In genomic region chr13:75981901-75982300, GRCm38 (mm10) we compare ENCODE assay signal across 9 mouse cellular contexts. TPM values are rescaled to one million over a fixed set of nuclear protein-coding genes. Genes with fewer than 3 reads are reported as not detected.
DNase-seq lines count a peak whose midpoint lies in the region; ATAC-seq and TF ChIP-seq lines count a peak whose summit lies in the region.
"Had no signal": no experiment of that assay in that cellular context is flagged by ENCODE, and none has a peak within 500 bp of the region (broad histone marks: within the 10 kb centered on the region; RNA-seq: fewer than 3 reads in every experiment).

No protein-coding gene starts in this region.

- ATAC-seq in liver, embryonic 12.5 days = no peak
- peak; percentile 92 for ATAC-seq in megakaryocyte progenitor cell, adult 5-6 weeks (replicated peaks; ENCODE audit: poor library complexity)
- ATAC-seq in hindbrain, embryonic 16.5 days = no peak

- peak; percentile 11 for DNase-seq in embryo, embryonic 10.5 days (ENCODE audit: low spot score)
- no peak for DNase-seq in embryo, embryonic 11 days
- DNase-seq in liver, adult 2 months (ENCODE audit: extremely low read depth, low read depth, low spot score) = peak; percentile 39
- DNase-seq in ZHBTc4 (ENCODE audit: low read depth, low spot score) = peak; percentile 24
- no peak for DNase-seq in layer of hippocampus, adult 9-11 months

- TF ChIP-seq CTCF in liver, adult 2 months (IDR thresholded peaks at IDR 0.05; ENCODE audit: low read depth, low read length) = peak; percentile 52

- H3K9me3 ChIP-seq in liver, embryonic 12.5 days (replicated peaks) = no peaks in the 10 kb centered on the region
- no peaks in the 10 kb centered on the region for H3K9me3 ChIP-seq in hindbrain, embryonic 16.5 days (ENCODE audit: control insufficient read depth, low read length)

- H3K4me3 ChIP-seq in liver, adult 2 months (ENCODE audit: insufficient read depth, low read depth, low read length) = no peak overlapping the region
- H3K4me3 ChIP-seq in liver, embryonic 12.5 days = no peak overlapping the region
- no peak overlapping the region for H3K4me3 ChIP-seq in hindbrain, embryonic 16.5 days (ENCODE audit: low read length)

- no peaks in the 10 kb centered on the region for H3K79me2 ChIP-seq in liver, adult 2 months (ENCODE audit: control insufficient read depth, insufficient read depth, low read length)

- no peak overlapping the region for H3K4me2 ChIP-seq in liver, embryonic 12.5 days
- no peak overlapping the region for H3K4me2 ChIP-seq in hindbrain, embryonic 16.5 days (ENCODE audit: low read length)

- peaks cover 2% of the 10 kb centered on the region for H3K4me1 ChIP-seq in liver, adult 2 months (ENCODE audit: control insufficient read depth, insufficient read depth, low read length)
- H3K4me1 ChIP-seq in liver, embryonic 12.5 days = no peaks in the 10 kb centered on the region
- no peaks in the 10 kb centered on the region for H3K4me1 ChIP-seq in hindbrain, embryonic 16.5 days (ENCODE audit: control insufficient read depth, insufficient read depth, low read depth, low read length)

- H3K9ac ChIP-seq in liver, adult 2 months (ENCODE audit: low read depth, low read length) = no peak overlapping the region
- no peak overlapping the region for H3K9ac ChIP-seq in liver, embryonic 12.5 days
- H3K9ac ChIP-seq in hindbrain, embryonic 16.5 days (ENCODE audit: low read depth, low read length) = no peak overlapping the region

- H3K36me3 ChIP-seq in liver, adult 2 months (ENCODE audit: control insufficient read depth, insufficient read depth, low read length) = no peaks in the 10 kb centered on the region
- no peaks in the 10 kb centered on the region for H3K36me3 ChIP-seq in liver, embryonic 12.5 days
- no peaks in the 10 kb centered on the region for H3K36me3 ChIP-seq in hindbrain, embryonic 16.5 days (ENCODE audit: control insufficient read depth, insufficient read depth, low read length)

- H3K27ac ChIP-seq in liver, adult 2 months (replicated peaks; ENCODE audit: insufficient read depth, low read depth, low read length) = no peak overlapping the region
- no peak overlapping the region for H3K27ac ChIP-seq in liver, embryonic 12.5 days
- H3K27ac ChIP-seq in hindbrain, embryonic 16.5 days (ENCODE audit: low read depth, low read length) = no peak overlapping the region

- no peak for TF ChIP-seq POLR2A in liver, adult 2 months (IDR thresholded peaks at IDR 0.05; ENCODE audit: extremely low read depth, insufficient read depth, low read length)

- no peaks in the 10 kb centered on the region for H3K27me3 ChIP-seq in liver, adult 2 months (ENCODE audit: control insufficient read depth, insufficient read depth, low read length)
- no peaks in the 10 kb centered on the region for H3K27me3 ChIP-seq in liver, embryonic 12.5 days (replicated peaks)
- no peaks in the 10 kb centered on the region for H3K27me3 ChIP-seq in hindbrain, embryonic 16.5 days (replicated peaks; ENCODE audit: control insufficient read depth, insufficient read depth, low read length)

RNA-seq across cellular contexts. Expression of gene Spata9, which starts 15.0 kb away (rescaled TPM):
- total RNA-seq in liver, adult 2 months (2014; rRNA removed) = not detected in 2 replicates
- polyA plus RNA-seq in liver, adult 2 months (2012; rRNA removed) = not detected in 2 replicates
- 0.77 and 1.3 TPM in 2 replicates for polyA plus RNA-seq in liver, embryonic 12.5 days (2016; fragmentation: Nextera tagmentation; extraction: Ambion mirVana)
- not detected in 2 replicates for total RNA-seq in megakaryocyte progenitor cell, adult 5-6 weeks (2015)
- not detected in 2 replicates for total RNA-seq in megakaryocyte progenitor cell, adult 5-6 weeks (2017)
- polyA plus RNA-seq in hindbrain, embryonic 16.5 days (2015; fragmentation: Nextera tagmentation; extraction: Ambion mirVana) = 2.2 and 2.3 TPM in 2 replicates
- total RNA-seq: hematopoietic stem cell, adult 5-6 weeks had no signal

RNA-seq across cellular contexts. Expression of gene Rfesd, which starts 36.6 kb away (rescaled TPM):
- 10.7 and 15.1 TPM in 2 replicates for total RNA-seq in liver, adult 2 months (2014; rRNA removed)
- polyA plus RNA-seq in liver, adult 2 months (2012; rRNA removed) = 4.1 and 6.2 TPM in 2 replicates
- 230 and 231 TPM in 2 replicates for polyA plus RNA-seq in liver, embryonic 12.5 days (2016; fragmentation: Nextera tagmentation; extraction: Ambion mirVana)
- total RNA-seq in megakaryocyte progenitor cell, adult 5-6 weeks (2015) = 14.9 and 27.3 TPM in 2 replicates
- 11.3 and 14.8 TPM in 2 replicates for total RNA-seq in megakaryocyte progenitor cell, adult 5-6 weeks (2017)
- 16.1 and 19.9 TPM in 2 replicates for polyA plus RNA-seq in hindbrain, embryonic 16.5 days (2015; fragmentation: Nextera tagmentation; extraction: Ambion mirVana)

RNA-seq across cellular contexts. Expression of gene Rhobtb3, which starts 38.2 kb away (rescaled TPM):
- total RNA-seq in liver, adult 2 months (2014; rRNA removed) = 4.3 and 8.5 TPM in 2 replicates
- polyA plus RNA-seq in liver, adult 2 months (2012; rRNA removed) = 1.6 and 1.7 TPM in 2 replicates
- polyA plus RNA-seq in liver, embryonic 12.5 days (2016; fragmentation: Nextera tagmentation; extraction: Ambion mirVana) = 9.7 and 9.8 TPM in 2 replicates
- total RNA-seq in megakaryocyte progenitor cell, adult 5-6 weeks (2015) = 5.9 and 9.1 TPM in 2 replicates
- total RNA-seq in megakaryocyte progenitor cell, adult 5-6 weeks (2017) = 6.6 and 9.1 TPM in 2 replicates
- 14.9 and 18.8 TPM in 2 replicates for polyA plus RNA-seq in hindbrain, embryonic 16.5 days (2015; fragmentation: Nextera tagmentation; extraction: Ambion mirVana)

Comparison
In these comparisons a context has a peak if more than half of its experiments do, and no peak if none do; other contexts are left out.
1. DNase-seq: peak in embryo, embryonic 10.5 days (single experiment), liver, adult 2 months (single experiment) and ZHBTc4 (single experiment); none in embryo, embryonic 11 days (single experiment) and layer of hippocampus, adult 9-11 months (single experiment).
2. RNA of gene Rfesd, which starts 36.6 kb away (polyA plus RNA-seq): 230 to 231 TPM in liver, embryonic 12.5 days; 16.1 to 19.9 TPM in hindbrain, embryonic 16.5 days and 4.1 to 6.2 TPM in liver, adult 2 months; every median in the first group is over 10 times any median in the second.